Mouse (Mus musculus): ENCODE data around the gene Cyp2c67. TPM values are rescaled to one million over a fixed set of nuclear protein-coding genes. Genes with fewer than 3 reads are reported as not detected.
"Not testable (repeated sequence)": the region's sequence is repeated elsewhere in the genome, so short reads cannot be mapped to it uniquely, and the experiment has no call there.

Gene Cyp2c67
- polyA plus RNA-seq (2015; fragmentation: Nextera tagmentation; extraction: Ambion mirVana), result 9.2 and 14.6 TPM in 2 replicates

GRCm38 (mm10) chr19:39648938-39649337, at the start of gene Cyp2c67:
TSS of gene Cyp2c67 (minus strand) at chr19:39649051.
- no peak for TF ChIP-seq CTCF (IDR thresholded peaks at IDR 0.05; ENCODE audit: low read depth)
- no peak for TF ChIP-seq EP300 (IDR thresholded peaks at IDR 0.05; ENCODE audit: low read depth)
- Histone ChIP-seq H3K36me3 (replicated peaks; ENCODE audit: insufficient read depth, low read length) (no peaks in the 10 kb centered on the region), H3K4me2 (ENCODE audit: low read depth, low read length) (no peak within 1 kb of the TSS), H3K9ac (replicated peaks) (no peak within 1 kb of the TSS), H3K27me3 (ENCODE audit: insufficient read depth, low read length) (no peaks in the 10 kb centered on the region), H3K9me3 (ENCODE audit: low read length) (no peaks in the 10 kb centered on the region), H3K4me1 (ENCODE audit: insufficient read depth) (no peaks in the 10 kb centered on the region), H3K27ac (ENCODE audit: low read depth) (no peak within 1 kb of the TSS), H3K4me3 (ENCODE audit: low read depth, low read length) (no peak within 1 kb of the TSS)
- WGBS (ENCODE audit: insufficient replicate concordance), result 79% methylated on average over 1 of the region's 1 CpGs
- no peak for DNase-seq
- ATAC-seq, result peak; percentile 36; the same call in 1 of the 2 replicates

- DNase-seq; H3K27me3 ChIP-seq (ENCODE audit: insufficient read depth, low read length); H3K4me3 ChIP-seq (ENCODE audit: low read depth, low read length); H3K27ac ChIP-seq (ENCODE audit: low read depth); H3K36me3 ChIP-seq (replicated peaks; ENCODE audit: insufficient read depth, low read length); H3K9me3 ChIP-seq (ENCODE audit: low read length); H3K4me2 ChIP-seq (ENCODE audit: low read depth, low read length); H3K4me1 ChIP-seq (ENCODE audit: insufficient read depth); ATAC-seq; H3K9ac ChIP-seq (replicated peaks): not testable (repeated sequence)
These were observed 16.8 kb upstream of the Cyp2c67 start for GRCm38 (mm10) chr19:39665650-39666049.

DNA sequence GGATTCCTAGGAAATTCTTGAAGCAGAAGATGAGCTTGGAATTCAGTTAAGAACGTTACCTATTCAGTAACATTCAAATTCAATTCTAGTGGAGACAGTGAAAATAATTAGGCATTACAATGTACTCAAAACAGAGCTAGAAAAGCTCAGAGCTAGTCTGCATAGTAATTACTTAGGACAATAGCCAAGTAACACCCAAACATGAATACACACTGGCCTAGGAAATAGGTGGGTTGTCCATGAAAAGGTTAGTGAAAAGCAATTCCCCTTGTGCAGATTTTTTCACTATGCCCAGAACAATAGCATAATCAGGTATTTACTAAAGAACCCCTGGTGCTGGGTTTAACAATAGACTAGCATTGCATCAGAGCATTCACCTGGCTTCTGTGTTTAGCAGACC, 3.5 kb upstream of the Cyp2c67 start:
- Histone ChIP-seq H3K4me2 (ENCODE audit: low read depth, low read length) (no peak overlapping the region), H3K4me1 (ENCODE audit: insufficient read depth) (no peaks in the 10 kb centered on the region), H3K9ac (replicated peaks) (no peak overlapping the region), H3K36me3 (replicated peaks; ENCODE audit: insufficient read depth, low read length) (no peaks in the 10 kb centered on the region), H3K27ac (ENCODE audit: low read depth) (no peak overlapping the region), H3K27me3 (ENCODE audit: insufficient read depth, low read length) (no peaks in the 10 kb centered on the region), H3K4me3 (ENCODE audit: low read depth, low read length) (no peak overlapping the region), H3K9me3 (ENCODE audit: low read length) (no peaks in the 10 kb centered on the region)
- 49% methylated on average over 1 of the region's 1 CpGs for WGBS (ENCODE audit: insufficient replicate concordance)
- ATAC-seq, result no peak
- no peak for DNase-seq
- TF ChIP-seq EP300 (IDR thresholded peaks at IDR 0.05; ENCODE audit: low read depth), result no peak

- Histone ChIP-seq H3K27me3 (ENCODE audit: insufficient read depth, low read length) (no peaks in the 10 kb centered on the region), H3K9me3 (ENCODE audit: low read length) (no peaks in the 10 kb centered on the region), H3K9ac (replicated peaks) (no peak overlapping the region), H3K27ac (ENCODE audit: low read depth) (no peak overlapping the region), H3K4me3 (ENCODE audit: low read depth, low read length) (no peak overlapping the region), H3K4me1 (ENCODE audit: insufficient read depth) (no peaks in the 10 kb centered on the region), H3K36me3 (replicated peaks; ENCODE audit: insufficient read depth, low read length) (no peaks in the 10 kb centered on the region), H3K4me2 (ENCODE audit: low read depth, low read length) (no peak overlapping the region)
- no peak for ATAC-seq
- TF ChIP-seq EP300 (IDR thresholded peaks at IDR 0.05; ENCODE audit: low read depth), result no peak
- no peak for TF ChIP-seq CTCF (IDR thresholded peaks at IDR 0.05; ENCODE audit: low read depth)
- no peak for DNase-seq
- WGBS (ENCODE audit: insufficient replicate concordance), result 81% methylated on average over 9 of the region's 9 CpGs
These were observed 1.3 kb downstream of the Cyp2c67 start for GRCm38 (mm10) chr19:39647519-39647918.

DNA sequence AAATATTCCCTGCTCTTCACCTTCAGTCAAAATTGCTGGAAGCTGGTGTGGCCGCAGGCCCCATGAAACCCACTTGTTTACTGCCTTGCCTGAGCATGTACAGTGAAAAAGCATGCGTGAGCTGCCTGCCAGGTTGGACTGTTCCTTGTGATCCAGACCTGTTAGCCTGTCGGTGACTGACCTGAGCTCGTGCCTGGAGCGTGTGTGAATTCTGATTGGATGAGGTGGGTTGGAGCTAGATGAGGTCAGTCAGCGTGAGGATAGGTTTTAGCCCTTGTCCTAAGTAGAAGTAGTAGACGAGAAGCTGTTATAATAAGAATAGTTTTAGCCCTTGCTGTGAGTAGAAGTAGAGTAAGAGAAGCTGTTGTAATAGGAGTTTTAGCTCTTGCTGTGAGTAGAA, 4.3 kb downstream of the Cyp2c67 start:
- WGBS (ENCODE audit: insufficient replicate concordance), result 81% methylated on average over 7 of the region's 7 CpGs
- not testable (repeated sequence) for H3K36me3 ChIP-seq (replicated peaks; ENCODE audit: insufficient read depth, low read length); H3K9me3 ChIP-seq (ENCODE audit: low read length); H3K27me3 ChIP-seq (ENCODE audit: insufficient read depth, low read length); H3K9ac ChIP-seq (replicated peaks); H3K4me3 ChIP-seq (ENCODE audit: low read depth, low read length); H3K4me2 ChIP-seq (ENCODE audit: low read depth, low read length); DNase-seq; H3K4me1 ChIP-seq (ENCODE audit: insufficient read depth); H3K27ac ChIP-seq (ENCODE audit: low read depth); ATAC-seq

Other genes starting within 250 kb of the Cyp2c67 start
- not detected in 2 replicates for gene Cyp2c38, start 186.0 kb downstream of the Cyp2c67 start, polyA plus RNA-seq (2015; fragmentation: Nextera tagmentation; extraction: Ambion mirVana)
- gene Cyp2c39, start 138.2 kb downstream of the Cyp2c67 start, polyA plus RNA-seq (2015; fragmentation: Nextera tagmentation; extraction: Ambion mirVana), result not detected in 2 replicates
- 288 and 352 TPM in 2 replicates for gene Cyp2c68, start 92.0 kb upstream of the Cyp2c67 start, polyA plus RNA-seq (2015; fragmentation: Nextera tagmentation; extraction: Ambion mirVana)
- gene Cyp2c40, start 163.8 kb upstream of the Cyp2c67 start, polyA plus RNA-seq (2015; fragmentation: Nextera tagmentation; extraction: Ambion mirVana), result 147 and 181 TPM in 2 replicates
- 145 and 183 TPM in 2 replicates for gene Cyp2c69, start 237.7 kb upstream of the Cyp2c67 start, polyA plus RNA-seq (2015; fragmentation: Nextera tagmentation; extraction: Ambion mirVana)